Mouse (Mus musculus): Measurements from ENCODE around the gene Gadd45gip1.

DNA sequence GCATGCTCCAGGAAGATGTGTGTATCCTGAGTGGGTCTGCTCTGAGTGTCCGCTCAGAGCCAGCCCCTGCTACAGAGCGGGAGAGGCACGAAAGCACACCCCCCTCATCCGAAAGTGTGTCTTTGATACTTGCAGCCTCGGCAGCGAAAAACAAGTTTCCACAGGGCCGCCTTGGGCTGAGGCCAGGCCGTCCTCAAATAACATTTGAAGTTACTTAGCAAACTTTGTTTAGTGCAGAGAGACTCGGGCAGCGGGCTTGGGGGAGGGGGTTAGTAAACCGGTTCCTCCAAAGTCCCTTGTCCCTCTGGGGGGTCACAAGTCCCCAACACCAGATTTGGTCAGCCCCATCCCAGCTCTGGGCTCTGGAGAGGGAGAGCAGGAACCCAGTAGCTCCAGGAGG, 42.4 kb upstream of the Gadd45gip1 start:
- TF ChIP-seq EP300 (IDR thresholded peaks at IDR 0.05; ENCODE audit: insufficient read depth, low read depth, low read length): no peak
- no peak for TF ChIP-seq POLR2A (IDR thresholded peaks at IDR 0.05; ENCODE audit: insufficient read depth, low read length)

Measured in ES-Bruce4 (cell line).